In the genomic region with DNA sequence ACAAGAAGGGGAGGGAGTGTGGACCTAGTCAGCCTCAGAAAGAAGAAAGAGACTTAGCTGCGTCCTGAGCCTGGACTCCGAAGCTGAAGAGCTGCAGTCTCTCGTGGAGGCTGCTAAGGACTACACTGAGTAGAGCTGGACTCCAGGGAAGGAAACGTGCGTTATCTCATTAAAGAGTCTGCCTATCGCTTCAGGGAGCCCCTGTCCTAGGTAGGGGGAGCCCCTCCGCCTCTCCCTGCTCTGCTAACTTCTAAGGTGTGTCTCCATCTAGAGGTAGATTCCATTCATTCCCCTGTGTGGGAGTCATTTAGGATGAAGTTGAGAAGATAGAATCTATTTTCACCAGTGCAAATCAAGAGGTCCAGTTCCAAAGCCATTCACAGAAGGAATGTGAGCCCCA, we compare ENCODE assay signal across 12 mouse cellular contexts. TPM values are rescaled to one million over a fixed set of nuclear protein-coding genes. Genes with fewer than 3 reads are reported as not detected.
DNase-seq lines count a peak whose midpoint lies in the region; ATAC-seq and TF ChIP-seq lines count a peak whose summit lies in the region.
"Had no signal": no experiment of that assay in that cellular context is flagged by ENCODE, and none has a peak within 500 bp of the region (broad histone marks: within the 10 kb centered on the region; RNA-seq: fewer than 3 reads in every experiment).

No protein-coding gene starts in this region.

- no peak overlapping the region for H3K4me3 ChIP-seq in hindbrain, postnatal 0 days (ENCODE audit: low read length)
- no peak overlapping the region for H3K4me3 ChIP-seq in hindbrain, embryonic 13.5 days
- H3K4me3 ChIP-seq in E14TG2a.4 (replicated peaks; ENCODE audit: low read length) (peak overlapping the region; percentile 72), G1E (ENCODE audit: low read depth, low read length) (peak overlapping the region; percentile 53; the same call in 1 of the 2 replicates)
- no peak overlapping the region for H3K4me3 ChIP-seq in kidney, postnatal 0 days (replicated peaks; ENCODE audit: low read depth, low read length)
- H3K4me3 ChIP-seq: hindbrain, embryonic 10.5 days; megakaryocyte, embryonic 14.5 days had no signal

- no peak for DNase-seq in hindbrain, postnatal 0 days (ENCODE audit: low spot score)
- peak; percentile 65 for DNase-seq in G1E (ENCODE audit: low spot score)
- DNase-seq in kidney, postnatal 0 days (ENCODE audit: low spot score), result no peak
- no peak for DNase-seq in layer of hippocampus, postnatal 10 days (ENCODE audit: low spot score in 2 of 2)
- DNase-seq in adrenal gland, postnatal 36 days, result no peak
- DNase-seq: gastrocnemius, postnatal 10 days had no signal

- H3K27me3 ChIP-seq in hindbrain, postnatal 0 days (ENCODE audit: insufficient read depth, low read length), result no peaks in the 10 kb centered on the region
- no peaks in the 10 kb centered on the region for H3K27me3 ChIP-seq in hindbrain, embryonic 13.5 days
- no peaks in the 10 kb centered on the region for H3K27me3 ChIP-seq in E14TG2a.4 (ENCODE audit: insufficient read depth, low read length)
- no peaks in the 10 kb centered on the region for H3K27me3 ChIP-seq in G1E (ENCODE audit: insufficient read depth, low read length)
- H3K27me3 ChIP-seq in kidney, postnatal 0 days (ENCODE audit: insufficient read depth, low read length), result no peaks in the 10 kb centered on the region
- H3K27me3 ChIP-seq: megakaryocyte, embryonic 14.5 days had no signal

- peak; percentile 26; the same call in 1 of the 2 replicates for TF ChIP-seq CTCF in hindbrain, postnatal 0 days (IDR thresholded peaks at IDR 0.05; ENCODE audit: low read depth)
- 0 out of 2 replicates have a peak, but pooled peaks have one; percentile 8 for TF ChIP-seq CTCF in E14TG2a.4 (conservative IDR thresholded peaks at IDR 0.05; ENCODE audit: low read length)
- TF ChIP-seq CTCF in G1E (IDR thresholded peaks at IDR 0.05; ENCODE audit: low read depth, low read length), result no peak
- peak; percentile 49; the same call in 1 of the 2 replicates for TF ChIP-seq CTCF in kidney, postnatal 0 days (IDR thresholded peaks at IDR 0.05; ENCODE audit: low read depth)

- WGBS in hindbrain, postnatal 0 days, result 49% methylated on average over 7 of the region's 7 CpGs
- WGBS in hindbrain, embryonic 13.5 days, result 56% methylated on average over 7 of the region's 7 CpGs
- WGBS in kidney, postnatal 0 days, result 44% methylated on average over 7 of the region's 7 CpGs

- H3K9ac ChIP-seq in hindbrain, postnatal 0 days (replicated peaks; ENCODE audit: low read length), result no peak overlapping the region
- no peak overlapping the region for H3K9ac ChIP-seq in hindbrain, embryonic 13.5 days
- no peak overlapping the region for H3K9ac ChIP-seq in kidney, postnatal 0 days (ENCODE audit: low read depth, low read length)

- no peaks in the 10 kb centered on the region for H3K36me3 ChIP-seq in hindbrain, postnatal 0 days (ENCODE audit: insufficient read depth, low read length)
- H3K36me3 ChIP-seq in hindbrain, embryonic 13.5 days, result no peaks in the 10 kb centered on the region
- H3K36me3 ChIP-seq in E14TG2a.4 (ENCODE audit: insufficient read depth, low read length), result no peaks in the 10 kb centered on the region
- no peaks in the 10 kb centered on the region for H3K36me3 ChIP-seq in G1E (replicated peaks)
- H3K36me3 ChIP-seq in kidney, postnatal 0 days (ENCODE audit: insufficient read depth, low read length), result no peaks in the 10 kb centered on the region
- H3K36me3 ChIP-seq: hindbrain, embryonic 10.5 days had no signal

- no peak overlapping the region for H3K27ac ChIP-seq in hindbrain, postnatal 0 days
- no peak overlapping the region for H3K27ac ChIP-seq in hindbrain, embryonic 13.5 days
- H3K27ac ChIP-seq in kidney, postnatal 0 days, result peak overlapping the region; percentile 51
- H3K27ac ChIP-seq: hindbrain, embryonic 10.5 days had no signal

- no peaks in the 10 kb centered on the region for H3K4me1 ChIP-seq in hindbrain, postnatal 0 days (ENCODE audit: insufficient read depth, low read length)
- no peaks in the 10 kb centered on the region for H3K4me1 ChIP-seq in hindbrain, embryonic 13.5 days (replicated peaks)
- H3K4me1 ChIP-seq in E14TG2a.4 (replicated peaks; ENCODE audit: low read depth, low read length) (peaks cover 95% of the 10 kb centered on the region), G1E (ENCODE audit: insufficient read depth, low read depth, low read length) (peaks cover 56% of the 10 kb centered on the region)
- H3K4me1 ChIP-seq in kidney, postnatal 0 days (replicated peaks; ENCODE audit: insufficient read depth, low read length), result no peaks in the 10 kb centered on the region
- H3K4me1 ChIP-seq: megakaryocyte, embryonic 14.5 days had no signal

- no peaks in the 10 kb centered on the region for H3K9me3 ChIP-seq in hindbrain, postnatal 0 days (ENCODE audit: low read length)
- H3K9me3 ChIP-seq in hindbrain, embryonic 13.5 days, result no peaks in the 10 kb centered on the region
- H3K9me3 ChIP-seq in E14TG2a.4 (ENCODE audit: low read length) (no peaks in the 10 kb centered on the region), G1E (replicated peaks) (no peaks in the 10 kb centered on the region)
- H3K9me3 ChIP-seq in kidney, postnatal 0 days (replicated peaks; ENCODE audit: low read length), result no peaks in the 10 kb centered on the region
- H3K9me3 ChIP-seq: hindbrain, embryonic 10.5 days had no signal

- H3K4me2 ChIP-seq in hindbrain, postnatal 0 days (ENCODE audit: low read depth, low read length), result no peak overlapping the region
- no peak overlapping the region for H3K4me2 ChIP-seq in hindbrain, embryonic 13.5 days
- peak overlapping the region; percentile 21; the same call in 1 of the 2 replicates for H3K4me2 ChIP-seq in kidney, postnatal 0 days (ENCODE audit: low read length)

- peak; percentile 63; the same call in 1 of the 2 replicates for ATAC-seq in hindbrain, postnatal 0 days
- no peak for ATAC-seq in hindbrain, embryonic 13.5 days (ENCODE audit: low FRiP score)
- peak; percentile 72 for ATAC-seq in G1E (ENCODE audit: extremely low read depth, insufficient number of reproducible peaks, low FRiP score, poor library complexity, severe bottlenecking)
- peak; percentile 74; the same call in 1 of the 2 replicates for ATAC-seq in kidney, postnatal 0 days (replicated peaks; ENCODE audit: low FRiP score, low read depth)
- no peak for ATAC-seq in megakaryocyte-erythroid progenitor cell, adult 5-6 weeks (replicated peaks; ENCODE audit: low FRiP score, low TSS enrichment, poor library complexity, severe bottlenecking)
- ATAC-seq: forebrain, embryonic 14.5 days had no signal

RNA-seq across cellular contexts. Expression of a gene that starts 29.2 kb away (rescaled TPM):
- total RNA-seq in hindbrain, postnatal 0 days (2014; rRNA removed), result 82.2 and 92.8 TPM in 2 replicates
- 28.4 and 36.8 TPM in 2 replicates for polyA plus RNA-seq in hindbrain, postnatal 0 days (2015; fragmentation: Nextera tagmentation; extraction: Ambion mirVana)
- 59.9 and 66.5 TPM in 2 replicates for polyA plus RNA-seq in hindbrain, embryonic 13.5 days (2015; fragmentation: Nextera tagmentation; extraction: Ambion mirVana)
- total RNA-seq in G1E (2014; fragmentation: Nextera tagmentation), result 566 and 620 TPM in 2 replicates
- total RNA-seq in G1E (2017), result 538 and 696 TPM in 2 replicates
- polyA plus RNA-seq in G1E (2012), result 104 and 111 TPM in 2 replicates
- polyA plus RNA-seq in kidney, postnatal 0 days (2015; fragmentation: Nextera tagmentation; extraction: Ambion mirVana), result 36.8 and 36.9 TPM in 2 replicates
- 100 to 1,000 TPM; 191 to 197 TPM for total RNA-seq in layer of hippocampus, postnatal 10 days (2021)
- total RNA-seq in adrenal gland, postnatal 36 days (2021), result 100 to 1,000 TPM; 248 to 249 TPM
- 180 and 213 TPM in 2 replicates for total RNA-seq in megakaryocyte-erythroid progenitor cell, adult 5-6 weeks (2014; fragmentation: Nextera tagmentation)
- total RNA-seq in megakaryocyte-erythroid progenitor cell, adult 5-6 weeks (2017), result 284 and 335 TPM in 2 replicates

RNA-seq across cellular contexts. Expression of a gene that starts 29.9 kb away (rescaled TPM):
- total RNA-seq in hindbrain, postnatal 0 days (2014; rRNA removed), result 2.8 and 3.7 TPM in 2 replicates
- polyA plus RNA-seq in hindbrain, postnatal 0 days (2015; fragmentation: Nextera tagmentation; extraction: Ambion mirVana), result 10.1 and 12.8 TPM in 2 replicates
- polyA plus RNA-seq in hindbrain, embryonic 13.5 days (2015; fragmentation: Nextera tagmentation; extraction: Ambion mirVana), result 8.6 and 11.3 TPM in 2 replicates
- total RNA-seq in G1E (2014; fragmentation: Nextera tagmentation), result 28.0 and 44.0 TPM in 2 replicates
- total RNA-seq in G1E (2017), result 8.8 and 10.9 TPM in 2 replicates
- 2.1 and 3.8 TPM in 2 replicates for polyA plus RNA-seq in G1E (2012)
- 17.9 and 19.9 TPM in 2 replicates for polyA plus RNA-seq in kidney, postnatal 0 days (2015; fragmentation: Nextera tagmentation; extraction: Ambion mirVana)
- 1 to 10 TPM; 1.8 to 2.2 TPM for total RNA-seq in layer of hippocampus, postnatal 10 days (2021)
- 10 to 100 TPM; 12.3 to 16.5 TPM for total RNA-seq in adrenal gland, postnatal 36 days (2021)
- 9.3 and 11.9 TPM in 2 replicates for total RNA-seq in megakaryocyte-erythroid progenitor cell, adult 5-6 weeks (2014; fragmentation: Nextera tagmentation)
- 6.2 and 6.7 TPM in 2 replicates for total RNA-seq in megakaryocyte-erythroid progenitor cell, adult 5-6 weeks (2017)

Comparison
In these comparisons a context has a peak if more than half of its experiments do, and no peak if none do; other contexts are left out.
1. ATAC-seq: peak in hindbrain, postnatal 0 days (single experiment), G1E (single experiment) and kidney, postnatal 0 days (single experiment); none in hindbrain, embryonic 13.5 days (single experiment) and megakaryocyte-erythroid progenitor cell, adult 5-6 weeks (single experiment).
2. H3K4me3 ChIP-seq: peak in E14TG2a.4 (single experiment) and G1E (single experiment); none in hindbrain, postnatal 0 days (single experiment), hindbrain, embryonic 13.5 days (single experiment) and kidney, postnatal 0 days (single experiment).